In genomic region chr10:95264485-95265321, GRCm38 (mm10) we compare ENCODE assay signal across 9 mouse cellular contexts. TPM values are rescaled to one million over a fixed set of nuclear protein-coding genes. Genes with fewer than 3 reads are reported as not detected.
DNase-seq lines count a peak whose midpoint lies in the region; ATAC-seq lines count a peak whose summit lies in the region.
"Had no signal": no experiment of that assay in that cellular context is flagged by ENCODE, and none has a peak within 500 bp of the region (broad histone marks: within the 10 kb centered on the region; RNA-seq: fewer than 3 reads in every experiment).

No protein-coding gene starts in this region.

- no peak overlapping the region for H3K27ac ChIP-seq in hindbrain, embryonic 15.5 days (replicated peaks)
- H3K27ac ChIP-seq in limb, embryonic 15.5 days = peak overlapping the region; percentile 76
- H3K27ac ChIP-seq in midbrain, embryonic 14.5 days (replicated peaks; ENCODE audit: low read depth, low read length) = no peak overlapping the region
- 0 out of 2 replicates have a peak overlapping the region, but pooled peaks have one; percentile 9 for H3K27ac ChIP-seq in stomach, embryonic 15.5 days
- H3K27ac ChIP-seq: macrophage had no signal

- H3K4me2 ChIP-seq in hindbrain, embryonic 15.5 days = peak overlapping the region; percentile 67
- H3K4me2 ChIP-seq in limb, embryonic 15.5 days = peak overlapping the region; percentile 67
- peak overlapping the region; percentile 65 for H3K4me2 ChIP-seq in midbrain, embryonic 14.5 days (ENCODE audit: low read length)
- H3K4me2 ChIP-seq in stomach, embryonic 15.5 days = peak overlapping the region; percentile 67

- peak overlapping the region; percentile 19; the same call in 1 of the 2 replicates for H3K9ac ChIP-seq in hindbrain, embryonic 15.5 days
- peak overlapping the region; percentile 37 for H3K9ac ChIP-seq in limb, embryonic 15.5 days
- H3K9ac ChIP-seq in midbrain, embryonic 14.5 days (replicated peaks; ENCODE audit: low read length) = peak overlapping the region; percentile 46
- peak overlapping the region; percentile 33 for H3K9ac ChIP-seq in stomach, embryonic 15.5 days

- ATAC-seq in erythroblast, adult 5-6 weeks (replicated peaks; ENCODE audit: low FRiP score, poor library complexity, severe bottlenecking) = no peak
- ATAC-seq in hindbrain, embryonic 15.5 days (ENCODE audit: low FRiP score, low read depth) = 0 out of 2 replicates have a peak, but pooled peaks have one; percentile 27
- no peak for ATAC-seq in limb, embryonic 15.5 days (ENCODE audit: insufficient number of reproducible peaks, low FRiP score, low TSS enrichment, low read depth)
- no peak; the same call in 1 of the 2 replicates for ATAC-seq in midbrain, embryonic 14.5 days (ENCODE audit: low FRiP score, low TSS enrichment)
- peak; percentile 24; the same call in 1 of the 2 replicates for ATAC-seq in stomach, embryonic 15.5 days (ENCODE audit: insufficient read depth, low FRiP score, low read depth)

- no peaks in the 10 kb centered on the region for H3K36me3 ChIP-seq in erythroblast, embryonic 14.5 days (ENCODE audit: control insufficient read depth)
- H3K36me3 ChIP-seq in hindbrain, embryonic 15.5 days = no peaks in the 10 kb centered on the region
- no peaks in the 10 kb centered on the region for H3K36me3 ChIP-seq in limb, embryonic 15.5 days
- H3K36me3 ChIP-seq in midbrain, embryonic 14.5 days (ENCODE audit: control insufficient read depth, insufficient read depth, low read length) = no peaks in the 10 kb centered on the region
- no peaks in the 10 kb centered on the region for H3K36me3 ChIP-seq in stomach, embryonic 15.5 days

- peaks cover 9% of the 10 kb centered on the region for H3K4me1 ChIP-seq in erythroblast, embryonic 14.5 days (ENCODE audit: control insufficient read depth)
- peaks cover 10% of the 10 kb centered on the region; the same call in 1 of the 2 replicates for H3K4me1 ChIP-seq in hindbrain, embryonic 15.5 days (replicated peaks)
- H3K4me1 ChIP-seq in limb, embryonic 15.5 days = peaks cover 15% of the 10 kb centered on the region
- H3K4me1 ChIP-seq in midbrain, embryonic 14.5 days (ENCODE audit: control insufficient read depth, insufficient read depth, low read length) = peaks cover 14% of the 10 kb centered on the region; the same call in 1 of the 2 replicates
- peaks cover 10% of the 10 kb centered on the region; the same call in 1 of the 2 replicates for H3K4me1 ChIP-seq in stomach, embryonic 15.5 days

- 7% methylated on average over 37 of the region's 37 CpGs for WGBS in hindbrain, embryonic 15.5 days
- WGBS in limb, embryonic 15.5 days = 8% methylated on average over 37 of the region's 37 CpGs
- 6% methylated on average over 37 of the region's 37 CpGs for WGBS in midbrain, embryonic 14.5 days
- WGBS in stomach, embryonic 15.5 days = 9% methylated on average over 37 of the region's 37 CpGs

- H3K27me3 ChIP-seq in erythroblast, embryonic 14.5 days (ENCODE audit: control insufficient read depth) = peaks cover 44% of the 10 kb centered on the region
- peaks cover 22% of the 10 kb centered on the region for H3K27me3 ChIP-seq in hindbrain, embryonic 15.5 days
- 0 out of 2 replicates have a peak, but pooled peaks cover 4% of the 10 kb centered on the region for H3K27me3 ChIP-seq in limb, embryonic 15.5 days
- H3K27me3 ChIP-seq in midbrain, embryonic 14.5 days (ENCODE audit: control insufficient read depth, insufficient read depth, low read length) = peaks cover 20% of the 10 kb centered on the region
- H3K27me3 ChIP-seq in stomach, embryonic 15.5 days (replicated peaks) = no peaks in the 10 kb centered on the region

- H3K4me3 ChIP-seq in erythroblast, embryonic 14.5 days (replicated peaks) = peak overlapping the region; percentile 37
- peak overlapping the region; percentile 36 for H3K4me3 ChIP-seq in hindbrain, embryonic 15.5 days
- H3K4me3 ChIP-seq in limb, embryonic 15.5 days = peak overlapping the region; percentile 40
- peak overlapping the region; percentile 35 for H3K4me3 ChIP-seq in midbrain, embryonic 14.5 days (replicated peaks; ENCODE audit: low read depth, low read length)
- H3K4me3 ChIP-seq in stomach, embryonic 15.5 days (replicated peaks) = peak overlapping the region; percentile 42

- H3K9me3 ChIP-seq in erythroblast, embryonic 14.5 days (ENCODE audit: control insufficient read depth, low read length) = no peaks in the 10 kb centered on the region
- H3K9me3 ChIP-seq in hindbrain, embryonic 15.5 days = no peaks in the 10 kb centered on the region
- no peaks in the 10 kb centered on the region for H3K9me3 ChIP-seq in limb, embryonic 15.5 days
- no peaks in the 10 kb centered on the region for H3K9me3 ChIP-seq in midbrain, embryonic 14.5 days (ENCODE audit: control insufficient read depth, low read length)
- H3K9me3 ChIP-seq in stomach, embryonic 15.5 days = no peaks in the 10 kb centered on the region

- DNase-seq in c-Kit-positive CD71-positive TER-119-negative erythroid progenitor cells, embryonic 14.5 days (ENCODE audit: low read depth) = peak; percentile 79
- peak; percentile 48 for DNase-seq in gastrocnemius, adult 18-20 months (ENCODE audit: low spot score)
- peak; percentile 74 for DNase-seq in midbrain, embryonic 14.5 days

RNA-seq across cellular contexts. Expression of gene Cradd, which starts 59.2 kb away (rescaled TPM):
- polyA plus RNA-seq in erythroblast, embryonic 14.5 days (2012) = 0.72 and 0.78 TPM in 2 replicates
- total RNA-seq in erythroblast, adult 5-6 weeks (2015; ENCODE audit: low replicate concordance) = 5.6 and 7.1 TPM in 2 replicates
- 0.09 and 3.8 TPM in 2 replicates for total RNA-seq in erythroblast, adult 5-6 weeks (2017; ENCODE audit: low replicate concordance)
- 10 to 100 TPM in 1 of 2 experiments, 1 to 10 TPM in 1; 9.5 to 11.3 TPM for total RNA-seq in gastrocnemius, adult 18-20 months (2021)
- 6.0 and 9.4 TPM in 2 replicates for polyA plus RNA-seq in hindbrain, embryonic 15.5 days (2015; fragmentation: Nextera tagmentation; extraction: Ambion mirVana)
- 7.5 and 7.8 TPM in 2 replicates for polyA plus RNA-seq in limb, embryonic 15.5 days (2015; fragmentation: Nextera tagmentation; extraction: Ambion mirVana)
- 12.0 and 12.5 TPM in 2 replicates for polyA plus RNA-seq in midbrain, embryonic 14.5 days (2014; fragmentation: Nextera tagmentation; extraction: Ambion mirVana)
- 11.4 and 11.7 TPM in 2 replicates for polyA plus RNA-seq in stomach, embryonic 15.5 days (2015; fragmentation: Nextera tagmentation; extraction: Ambion mirVana)

Comparison
In these comparisons a context has a peak if more than half of its experiments do, and no peak if none do; other contexts are left out.
1. ATAC-seq: peak in hindbrain, embryonic 15.5 days (single experiment) and stomach, embryonic 15.5 days (single experiment); none in erythroblast, adult 5-6 weeks (single experiment), limb, embryonic 15.5 days (single experiment) and midbrain, embryonic 14.5 days (single experiment).
2. H3K27ac ChIP-seq: peak in limb, embryonic 15.5 days (single experiment) and stomach, embryonic 15.5 days (single experiment); none in hindbrain, embryonic 15.5 days (single experiment) and midbrain, embryonic 14.5 days (single experiment).
3. Peak in every context shown above with its lines, with median percentiles within 50 percentile points of each other: H3K4me3 ChIP-seq, DNase-seq, H3K4me2 ChIP-seq and H3K9ac ChIP-seq.